Mouse (Mus musculus): ENCODE measurements at regions not wholly inside any gene's neighbourhood (a gene's known extent, or its start where the extent isn't known, plus 50 kb on each side); places are given as distances from the start of the nearest gene placed in this dataset.

DNA sequence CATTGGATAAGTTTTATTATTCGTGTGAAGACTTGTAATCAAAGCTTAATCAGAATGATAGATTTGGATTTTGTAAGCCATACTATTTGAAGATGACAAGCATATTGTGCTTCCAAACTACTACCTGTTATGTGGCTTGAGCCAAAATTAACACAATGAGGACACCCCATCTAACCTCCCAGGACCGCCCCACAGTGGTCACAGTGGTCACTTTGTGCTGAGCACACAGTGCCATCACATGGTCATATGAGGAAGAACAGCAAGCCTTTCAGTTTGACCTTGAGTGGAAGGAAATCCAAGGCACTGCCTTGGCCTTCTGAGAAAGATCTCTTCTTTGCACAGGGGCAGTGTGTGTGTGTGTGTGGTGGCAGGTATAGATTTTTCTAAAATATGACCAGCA, 578.3 kb downstream of the Diaph3 start:
- TF ChIP-seq CTCF (IDR thresholded peaks at IDR 0.05; ENCODE audit: insufficient read depth, low read depth, low read length) (no peak), POLR2A (IDR thresholded peaks at IDR 0.05; ENCODE audit: insufficient read depth, low read depth, low read length) (no peak)

Measured in olfactory bulb, adult 2 months (tissue).